Mouse (Mus musculus) embryonic facial prominence, embryonic 14.5 days (tissue): ENCODE results near the gene Cd3e. TPM values are rescaled to one million over a fixed set of nuclear protein-coding genes. Genes with fewer than 3 reads are reported as not detected.
A peak's percentile ranks its signal among the peaks of the same experiment; 100 is the strongest.
"Not testable (repeated sequence)": the region's sequence is repeated elsewhere in the genome, so short reads cannot be mapped to it uniquely, and the experiment has no call there.

ENCODE experiments used
- ATAC-seq: fragments of 200-750 bp; cut with Nextera tagmentation; 2 replicates; pipeline ENCODE4 v1.8.0; 2017; ENCODE audit warnings: low read depth, moderate number of reproducible peaks, moderate TSS enrichment
- DNase-seq: peaks from one replicate; pipeline ENCODE4 v3.0.0-alpha.2; 2015; ENCODE audit warnings: low spot score
- H3K27ac ChIP-seq: fragments of 300-500 bp; sonication (generic); replicated peaks from 2 replicates; pipeline ENCODE4 v1.5.1; 2014; ENCODE audit warnings: low read depth, mild to moderate bottlenecking, low read length, moderate library complexity
- H3K27me3 ChIP-seq: fragments of 300-500 bp; sonication (generic); replicated peaks from 2 replicates; pipeline ENCODE4 v1.6.1; 2014; ENCODE audit warnings: low read length; ENCODE audit not compliant: control insufficient read depth, insufficient read depth
- H3K36me3 ChIP-seq: fragments of 300-500 bp; sonication (generic); 2 replicates; pipeline ENCODE4 v1.6.1; 2014; ENCODE audit warnings: low read length, mixed read lengths; ENCODE audit not compliant: control insufficient read depth, insufficient read depth
- H3K4me1 ChIP-seq: fragments of 300-500 bp; sonication (generic); 2 replicates; pipeline ENCODE4 v1.6.1; 2014; ENCODE audit warnings: antibody characterized with exemption, low read length; ENCODE audit not compliant: control insufficient read depth, insufficient read depth
- H3K4me2 ChIP-seq: fragments of 300-500 bp; sonication (generic); 2 replicates; pipeline ENCODE4 v1.6.1; 2014; ENCODE audit warnings: low read depth, mild to moderate bottlenecking, low read length, moderate library complexity, mixed read lengths
- H3K4me3 ChIP-seq: fragments of 300-500 bp; sonication (generic); 2 replicates; pipeline ENCODE4 v1.5.1; 2014; ENCODE audit warnings: low read depth, mild to moderate bottlenecking, low read length
- H3K9ac ChIP-seq: fragments of 300-500 bp; sonication (generic); 2 replicates; pipeline ENCODE4 v1.6.1; 2014; ENCODE audit warnings: low read depth, mild to moderate bottlenecking, low read length, moderate library complexity, mixed read lengths
- H3K9me3 ChIP-seq: fragments of 300-500 bp; sonication (generic); 2 replicates; pipeline ENCODE4 v1.6.1; 2016; ENCODE audit warnings: low read length; ENCODE audit not compliant: control insufficient read depth
- WGBS: fragments of 180-500 bp; shearing (Covaris S2); extraction: QIAGEN DNeasy Blood & Tissue Kit; methylation state at CpG from one replicate; pipeline ENCODE4 v1.1.7; 2014; 5-methylcytosine and 5-hydroxymethylcytosine counted together
- polyA plus RNA-seq: library from polyadenylated mRNA; unstranded; fragments of >200 nt; fragmentation: Nextera tagmentation; extraction: Ambion mirVana; gene quantifications from 2 replicates; pipeline ENCODE4 v1.2.1, GENCODE M21; 2014

Gene Cd3e
- polyA plus RNA-seq, 1 experiment from 2014 or later: 0.25 TPM

GRCm38 (mm10) chr9:45042056-45042720, 32.8 kb upstream of the Cd3e start:
- peak overlapping the region; percentile 47; the same call in 1 of the 2 replicates for H3K9ac ChIP-seq
- H3K36me3 ChIP-seq: no peaks in the 10 kb centered on the region
- H3K4me1 ChIP-seq: peaks cover 7% of the 10 kb centered on the region; the same call in 1 of the 2 replicates
- ATAC-seq: peak; percentile 93
- no peaks in the 10 kb centered on the region for H3K9me3 ChIP-seq
- peak; percentile 75 for DNase-seq
- 2% methylated on average over 20 of the region's 20 CpGs for WGBS
- peak overlapping the region; percentile 55 for H3K4me2 ChIP-seq
- H3K27ac ChIP-seq: peak overlapping the region; percentile 35; the same call in 1 of the 2 replicates
- peak overlapping the region; percentile 36 for H3K4me3 ChIP-seq
- peaks cover 42% of the 10 kb centered on the region for H3K27me3 ChIP-seq

- H3K4me3 ChIP-seq: no peak overlapping the region
- H3K4me2 ChIP-seq: peak overlapping the region; percentile 34; the same call in 1 of the 2 replicates
- no peaks in the 10 kb centered on the region for H3K9me3 ChIP-seq
- peaks cover 7% of the 10 kb centered on the region; the same call in 1 of the 2 replicates for H3K4me1 ChIP-seq
- ATAC-seq (no peak), DNase-seq (no peak)
- H3K27ac ChIP-seq: 0 out of 2 replicates have a peak overlapping the region, but pooled peaks have one; percentile 33
- H3K36me3 ChIP-seq: no peaks in the 10 kb centered on the region
- peaks cover 42% of the 10 kb centered on the region for H3K27me3 ChIP-seq
- WGBS: 39% methylated on average over 17 of the region's 17 CpGs
- H3K9ac ChIP-seq: no peak overlapping the region
Observed at GRCm38 (mm10) chr9:45041131-45041838, 31.9 kb upstream of the Cd3e start.

GRCm38 (mm10) chr9:45040066-45040845, 30.8 kb upstream of the Cd3e start:
- ATAC-seq (no peak), DNase-seq (no peak)
- peaks cover 7% of the 10 kb centered on the region; the same call in 1 of the 2 replicates for H3K4me1 ChIP-seq
- H3K9ac ChIP-seq: 0 out of 2 replicates have a peak overlapping the region, but pooled peaks have one; percentile 11
- H3K27ac ChIP-seq: no peak overlapping the region
- no peak overlapping the region for H3K4me3 ChIP-seq
- H3K36me3 ChIP-seq: no peaks in the 10 kb centered on the region
- peak overlapping the region; percentile 34 for H3K4me2 ChIP-seq
- no peaks in the 10 kb centered on the region for H3K9me3 ChIP-seq
- WGBS: 16% methylated on average over 14 of the region's 14 CpGs
- H3K27me3 ChIP-seq: peaks cover 42% of the 10 kb centered on the region

- H3K27ac ChIP-seq: no peak within 1 kb of the TSS
- no peaks in the 10 kb centered on the region for H3K9me3 ChIP-seq
- no peak for DNase-seq
- H3K4me2 ChIP-seq: peak within 1 kb of the TSS; percentile 34
- no peak for ATAC-seq
- H3K4me1 ChIP-seq: peaks cover 7% of the 10 kb centered on the region; the same call in 1 of the 2 replicates
- H3K36me3 ChIP-seq: no peaks in the 10 kb centered on the region
- WGBS: 45% methylated on average over 5 of the region's 5 CpGs
- H3K27me3 ChIP-seq: peaks cover 42% of the 10 kb centered on the region
- H3K4me3 ChIP-seq: no peak within 1 kb of the TSS
- H3K9ac ChIP-seq: 0 out of 2 replicates have a peak within 1 kb of the TSS, but pooled peaks have one; percentile 11
Observed at GRCm38 (mm10) chr9:45039499-45039898, 30.1 kb upstream of the Cd3e start, which contains the start of gene Mpzl2. Gene Mpzl2 (plus strand): TSS chr9:45039799.

GRCm38 (mm10) chr9:45037803-45038202, 28.4 kb upstream of the Cd3e start:
- not testable (repeated sequence) for DNase-seq, H3K4me2 ChIP-seq, H3K9me3 ChIP-seq, ATAC-seq, H3K4me1 ChIP-seq, H3K9ac ChIP-seq, H3K27ac ChIP-seq, H3K4me3 ChIP-seq, H3K36me3 ChIP-seq
- peaks cover 29% of the 10 kb centered on the region for H3K27me3 ChIP-seq
- 82% methylated on average over 1 of the region's 1 CpGs for WGBS

- no peaks in the 10 kb centered on the region for H3K4me1 ChIP-seq
- no peaks in the 10 kb centered on the region for H3K36me3 ChIP-seq
- DNase-seq (no peak), ATAC-seq (no peak)
- H3K27ac ChIP-seq: no peak overlapping the region
- no peaks in the 10 kb centered on the region; the same call in 1 of the 2 replicates for H3K27me3 ChIP-seq
- no peak overlapping the region for H3K4me3 ChIP-seq
- no peak overlapping the region for H3K4me2 ChIP-seq
- WGBS: 82% methylated on average over 3 of the region's 3 CpGs
- no peak overlapping the region for H3K9ac ChIP-seq
- no peaks in the 10 kb centered on the region for H3K9me3 ChIP-seq
Observed at GRCm38 (mm10) chr9:45034526-45034925, 25.1 kb upstream of the Cd3e start.

- DNase-seq: no peak
- H3K4me2 ChIP-seq: no peak overlapping the region
- no peak overlapping the region for H3K9ac ChIP-seq
- H3K36me3 ChIP-seq: no peaks in the 10 kb centered on the region
- no peak overlapping the region for H3K4me3 ChIP-seq
- H3K9me3 ChIP-seq: no peaks in the 10 kb centered on the region
- ATAC-seq: no peak
- H3K27ac ChIP-seq: no peak overlapping the region
- WGBS: 57% methylated on average over 2 of the region's 2 CpGs
- 0 out of 2 replicates have a peak, but pooled peaks cover 3% of the 10 kb centered on the region for H3K27me3 ChIP-seq
- H3K4me1 ChIP-seq: no peaks in the 10 kb centered on the region
Observed at GRCm38 (mm10) chr9:45032261-45032660, 22.8 kb upstream of the Cd3e start.

GRCm38 (mm10) chr9:45030341-45030740, 20.9 kb upstream of the Cd3e start:
- 0 out of 2 replicates have a peak, but pooled peaks cover 3% of the 10 kb centered on the region for H3K27me3 ChIP-seq
- no peak for ATAC-seq
- no peak overlapping the region for H3K27ac ChIP-seq
- H3K9ac ChIP-seq: no peak overlapping the region
- H3K9me3 ChIP-seq: no peaks in the 10 kb centered on the region
- H3K4me3 ChIP-seq: no peak overlapping the region
- H3K4me1 ChIP-seq: no peaks in the 10 kb centered on the region
- WGBS: 64% methylated on average over 6 of the region's 6 CpGs
- no peak for DNase-seq
- H3K4me2 ChIP-seq: no peak overlapping the region
- H3K36me3 ChIP-seq: no peaks in the 10 kb centered on the region
